Mouse (Mus musculus): ENCODE data around the gene Gm17428. TPM values are rescaled to one million over a fixed set of nuclear protein-coding genes. Genes with fewer than 3 reads are reported as not detected.
"Not testable (repeated sequence)": the region's sequence is repeated elsewhere in the genome, so short reads cannot be mapped to it uniquely, and the experiment has no call there.

Gene Gm17428
- polyA plus RNA-seq, 1 experiment from 2014 or later, result not detected

DNA sequence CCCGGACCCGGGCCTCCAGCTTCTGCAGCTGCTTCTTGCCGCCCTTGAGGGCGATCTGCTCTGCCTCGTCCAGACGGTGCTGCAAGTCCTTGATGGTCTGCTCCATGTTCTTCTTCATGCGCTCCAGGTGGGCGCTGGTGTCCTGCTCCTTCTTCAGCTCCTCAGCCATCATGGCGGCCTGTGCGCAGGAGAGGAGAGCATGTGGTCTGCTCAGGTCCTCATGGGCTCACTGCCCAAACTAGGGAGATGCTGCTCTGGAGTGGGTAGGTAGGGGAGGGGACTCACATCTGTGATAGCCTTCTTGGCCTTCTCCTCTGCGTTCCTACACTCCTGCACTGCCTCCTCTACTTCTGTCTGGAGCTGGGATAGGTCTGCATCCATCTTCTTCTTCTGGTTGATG, 3.9 kb upstream of the Gm17428 start:
- not testable (repeated sequence) for H3K27ac ChIP-seq; H3K9me3 ChIP-seq; H3K4me2 ChIP-seq; ATAC-seq (replicated peaks); H3K36me3 ChIP-seq (replicated peaks); H3K27me3 ChIP-seq (replicated peaks); H3K9ac ChIP-seq; H3K4me3 ChIP-seq
- H3K4me1 ChIP-seq, result peaks cover 13% of the 10 kb centered on the region
- WGBS, result 92% methylated on average over 11 of the region's 11 CpGs

DNA sequence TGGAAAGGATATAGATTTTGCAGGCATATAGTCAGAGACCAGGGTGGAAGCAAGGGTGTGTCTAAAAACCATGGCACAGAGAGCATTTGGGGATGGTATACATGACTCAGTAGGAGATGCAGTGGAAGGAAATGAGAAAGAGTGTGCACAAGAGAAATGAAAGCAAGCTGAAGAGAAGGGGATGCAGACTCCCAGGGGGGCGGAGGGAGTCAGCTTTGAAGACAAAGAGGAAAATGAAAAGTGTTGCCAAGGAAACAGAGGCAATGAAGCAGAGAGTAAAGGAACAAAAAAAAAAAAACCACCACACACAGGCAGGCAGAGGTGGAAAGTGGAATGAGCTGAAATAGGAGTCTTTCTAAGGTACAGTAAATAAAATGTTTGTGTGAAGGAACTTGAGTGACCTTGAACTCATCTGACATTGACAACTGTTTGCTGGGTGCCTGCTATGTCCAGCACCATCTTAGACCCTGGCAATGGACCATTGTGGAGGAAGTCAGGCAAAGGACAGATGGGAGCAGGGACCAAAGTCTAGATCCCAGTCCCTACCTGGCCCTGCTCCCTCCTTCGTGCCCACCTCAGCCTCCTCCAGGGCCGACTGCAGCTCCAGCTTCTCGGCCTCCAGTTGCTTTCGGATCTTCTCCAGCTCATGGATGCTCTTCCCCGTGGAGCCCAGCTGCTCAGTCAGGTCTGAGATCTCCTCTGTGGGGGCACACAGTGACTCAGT, 2.5 kb upstream of the Gm17428 start:
- no peaks in the 10 kb centered on the region for H3K9me3 ChIP-seq
- no peak overlapping the region for H3K4me2 ChIP-seq
- peaks cover 13% of the 10 kb centered on the region for H3K4me1 ChIP-seq
- ATAC-seq (replicated peaks), result peak; percentile 72
- H3K27me3 ChIP-seq (replicated peaks), result no peaks in the 10 kb centered on the region
- no peak overlapping the region for H3K9ac ChIP-seq
- H3K27ac ChIP-seq, result peak overlapping the region; percentile 84
- no peaks in the 10 kb centered on the region for H3K36me3 ChIP-seq (replicated peaks)
- 66% methylated on average over 6 of the region's 6 CpGs for WGBS
- no peak overlapping the region for H3K4me3 ChIP-seq

DNA sequence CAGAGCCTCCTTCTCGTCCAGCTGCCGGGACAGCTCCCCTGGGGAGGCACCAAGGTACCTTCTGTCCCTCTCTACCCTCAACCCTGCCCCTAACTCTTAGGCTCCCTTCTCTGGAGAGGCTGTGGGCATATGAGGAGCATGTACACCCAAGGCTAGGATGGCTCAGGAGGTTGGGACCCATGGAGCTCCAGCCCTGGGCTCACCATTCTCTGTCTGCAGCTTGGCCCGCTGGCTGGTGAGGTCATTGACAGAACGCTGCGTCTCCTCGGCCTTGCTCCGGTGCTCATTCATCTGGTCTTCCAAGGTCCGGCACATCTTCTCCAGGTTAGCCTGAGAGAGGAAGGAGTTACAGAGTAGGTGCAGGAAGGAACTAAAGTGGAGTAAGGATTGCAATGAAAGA, 1.9 kb downstream of the Gm17428 start:
- H3K4me2 ChIP-seq, result no peak overlapping the region
- peaks cover 10% of the 10 kb centered on the region for H3K4me1 ChIP-seq
- no peak for ATAC-seq (replicated peaks)
- H3K27ac ChIP-seq, result no peak overlapping the region
- no peaks in the 10 kb centered on the region for H3K36me3 ChIP-seq (replicated peaks)
- no peaks in the 10 kb centered on the region for H3K27me3 ChIP-seq (replicated peaks)
- no peak overlapping the region for H3K4me3 ChIP-seq
- no peaks in the 10 kb centered on the region for H3K9me3 ChIP-seq
- WGBS, result 92% methylated on average over 8 of the region's 8 CpGs
- H3K9ac ChIP-seq, result no peak overlapping the region

DNA sequence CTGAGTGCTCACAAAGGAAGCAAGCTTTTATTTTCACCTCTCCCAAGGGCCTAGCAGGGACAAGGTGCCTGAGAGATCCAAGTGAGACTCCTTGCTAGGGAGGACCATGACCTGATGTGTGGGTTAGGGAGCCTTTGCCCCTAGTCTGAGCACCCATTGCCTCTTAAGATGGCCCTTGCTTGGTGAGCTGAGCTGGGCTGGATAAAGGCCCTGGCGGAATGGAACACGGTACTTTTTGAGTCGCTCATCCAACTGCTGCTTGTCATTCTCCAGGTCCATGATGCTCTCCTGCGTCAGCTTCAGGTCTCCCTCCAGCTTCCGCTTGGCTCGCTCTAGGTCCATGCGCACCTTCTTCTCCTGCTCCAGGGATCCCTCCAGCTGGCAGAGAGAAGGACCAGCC, 5.2 kb downstream of the Gm17428 start:
- Histone ChIP-seq H3K4me3 (no peak overlapping the region), H3K27ac (no peak overlapping the region), H3K9me3 (no peaks in the 10 kb centered on the region), H3K36me3 (replicated peaks) (no peaks in the 10 kb centered on the region), H3K4me1 (no peaks in the 10 kb centered on the region), H3K9ac (no peak overlapping the region), H3K27me3 (replicated peaks) (no peaks in the 10 kb centered on the region), H3K4me2 (no peak overlapping the region)
- 95% methylated on average over 7 of the region's 7 CpGs for WGBS
- no peak for ATAC-seq (replicated peaks)

DNA sequence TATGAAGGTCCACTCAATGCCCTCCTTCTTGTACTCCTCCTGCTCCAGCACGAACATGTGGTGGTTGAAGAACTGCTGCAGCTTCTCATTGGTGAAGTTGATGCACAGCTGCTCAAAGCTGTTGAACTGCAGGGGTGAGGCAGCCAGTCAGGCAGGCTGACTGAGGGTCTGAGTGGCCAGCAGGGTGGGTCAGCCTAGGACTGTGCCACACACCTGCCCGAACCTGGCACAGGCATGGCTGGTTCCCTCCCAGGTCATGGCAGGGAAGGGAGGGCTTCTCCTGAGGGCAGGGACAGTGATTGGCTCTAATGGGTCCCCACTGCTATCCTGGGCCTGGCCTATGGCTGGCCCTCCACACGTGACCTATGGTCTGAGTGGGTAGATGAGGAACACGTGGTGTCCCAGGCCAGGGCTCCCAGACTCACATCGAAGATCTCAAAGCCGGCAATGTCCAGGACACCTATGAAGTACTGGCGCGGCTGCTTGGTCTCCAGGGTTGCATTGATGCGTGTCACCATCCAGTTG, 11.7 kb downstream of the Gm17428 start:
- not testable (repeated sequence) for H3K36me3 ChIP-seq (replicated peaks); H3K27me3 ChIP-seq (replicated peaks); H3K4me1 ChIP-seq; H3K9me3 ChIP-seq; H3K4me3 ChIP-seq; H3K9ac ChIP-seq; H3K27ac ChIP-seq; H3K4me2 ChIP-seq
- 93% methylated on average over 9 of the region's 9 CpGs for WGBS
- ATAC-seq (replicated peaks), result 0 out of 2 replicates have a peak, but pooled peaks have one; percentile 16

DNA sequence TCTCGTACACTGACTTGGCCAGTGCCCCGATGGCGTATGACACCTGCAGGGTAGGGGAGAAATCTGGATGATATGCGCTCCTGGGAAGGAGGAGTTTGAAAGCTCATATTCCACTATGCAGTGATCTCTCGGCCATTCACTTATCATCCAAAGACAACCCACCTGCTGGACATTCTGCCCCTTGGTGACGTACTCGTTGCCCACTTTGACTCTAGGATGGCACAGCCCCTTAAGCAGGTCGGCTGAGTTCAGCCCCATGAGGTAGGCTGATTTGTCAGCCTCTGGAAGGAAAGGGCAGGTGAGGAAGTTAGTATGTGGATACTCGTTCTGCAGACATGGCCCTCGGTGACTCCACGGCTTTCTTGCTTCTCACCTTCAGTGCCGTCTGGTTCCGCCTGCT, 12.1 kb downstream of the Gm17428 start:
- H3K27ac ChIP-seq, result no peak overlapping the region
- peaks cover 7% of the 10 kb centered on the region for H3K4me1 ChIP-seq
- H3K9me3 ChIP-seq, result no peaks in the 10 kb centered on the region
- H3K4me3 ChIP-seq, result no peak overlapping the region
- WGBS, result 91% methylated on average over 13 of the region's 13 CpGs
- no peak overlapping the region for H3K9ac ChIP-seq
- no peaks in the 10 kb centered on the region for H3K27me3 ChIP-seq (replicated peaks)
- H3K4me2 ChIP-seq, result no peak overlapping the region
- no peak for ATAC-seq (replicated peaks)
- H3K36me3 ChIP-seq (replicated peaks), result no peaks in the 10 kb centered on the region

DNA sequence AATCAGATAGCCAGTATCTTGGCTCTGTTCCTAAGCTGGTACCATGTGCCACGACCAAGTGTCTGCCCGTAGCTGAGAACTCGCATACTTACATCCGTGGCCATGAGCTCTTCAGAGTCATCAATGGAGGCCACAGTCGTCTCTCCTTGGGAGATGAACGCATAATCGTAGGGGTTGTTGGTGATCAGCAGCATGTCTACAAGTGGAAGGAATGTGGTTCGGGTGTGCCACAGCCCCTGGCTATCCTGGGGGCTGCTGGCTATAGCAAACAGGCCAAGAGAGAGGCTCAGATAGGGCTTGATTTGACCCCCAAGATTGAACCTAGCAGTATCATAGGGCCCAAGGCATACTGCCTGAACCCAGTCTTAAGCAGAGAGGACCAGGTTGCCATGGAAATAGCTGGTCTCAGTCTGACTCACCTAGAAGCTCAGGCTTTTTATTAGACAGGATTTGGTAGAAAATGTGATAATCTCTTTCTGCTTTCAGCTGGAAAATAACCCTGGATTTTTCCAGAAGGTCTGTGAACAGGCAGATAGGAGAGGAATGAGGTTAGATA, 13.2 kb downstream of the Gm17428 start:
- Histone ChIP-seq H3K4me1 (peaks cover 16% of the 10 kb centered on the region), H3K27me3 (replicated peaks) (no peaks in the 10 kb centered on the region), H3K4me3 (no peak overlapping the region), H3K9me3 (no peaks in the 10 kb centered on the region), H3K36me3 (replicated peaks) (no peaks in the 10 kb centered on the region), H3K9ac (no peak overlapping the region), H3K4me2 (no peak overlapping the region), H3K27ac (peak overlapping the region; percentile 78)
- 0 out of 2 replicates have a peak, but pooled peaks have one; percentile 50 for ATAC-seq (replicated peaks)
- 83% methylated on average over 8 of the region's 8 CpGs for WGBS

DNA sequence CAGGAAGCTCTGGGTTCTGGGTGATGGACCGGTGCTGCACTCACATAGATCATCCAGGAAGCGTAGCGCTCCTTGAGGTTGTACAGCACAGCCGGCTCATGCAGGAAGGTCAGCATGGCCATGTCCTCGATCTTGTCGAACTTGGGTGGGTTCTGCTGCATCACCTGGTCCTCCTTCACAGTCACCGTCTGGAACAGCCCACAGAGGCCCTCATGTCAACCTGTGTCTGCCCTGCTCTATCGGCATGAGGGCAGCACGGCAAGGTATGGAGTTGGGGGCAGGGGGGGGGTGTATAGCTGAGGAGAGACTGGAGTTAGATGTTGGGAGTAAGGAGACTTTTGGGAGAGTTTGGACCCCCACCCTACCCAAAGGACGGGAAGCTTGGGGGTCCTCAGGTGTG, 15.5 kb downstream of the Gm17428 start:
- no peaks in the 10 kb centered on the region for H3K9me3 ChIP-seq
- no peaks in the 10 kb centered on the region for H3K27me3 ChIP-seq (replicated peaks)
- 91% methylated on average over 10 of the region's 10 CpGs for WGBS
- H3K4me1 ChIP-seq, result peaks cover 38% of the 10 kb centered on the region
- H3K27ac ChIP-seq, result no peak overlapping the region
- no peak overlapping the region for H3K4me2 ChIP-seq
- no peak for ATAC-seq (replicated peaks)
- no peaks in the 10 kb centered on the region for H3K36me3 ChIP-seq (replicated peaks)
- no peak overlapping the region for H3K4me3 ChIP-seq
- no peak overlapping the region for H3K9ac ChIP-seq

DNA sequence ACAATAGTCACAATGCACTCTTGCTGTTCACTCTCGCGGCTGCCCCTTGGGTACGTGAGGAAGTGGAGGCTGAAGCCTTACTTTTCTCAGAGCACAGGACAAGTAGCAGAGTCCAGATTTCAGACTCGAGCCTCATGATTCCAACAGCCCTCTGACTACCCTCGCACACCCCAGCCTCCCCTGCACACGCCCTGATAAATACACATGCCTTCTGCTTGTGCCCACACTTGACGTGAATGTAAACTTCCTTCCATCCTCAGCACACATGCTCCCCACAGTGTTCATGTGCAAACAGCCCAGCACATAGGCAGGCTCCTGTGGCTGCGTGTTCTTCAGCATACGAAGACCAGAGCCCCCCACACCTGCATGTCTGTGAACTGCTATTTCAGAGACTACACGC, 16.9 kb downstream of the Gm17428 start:
- H3K9ac ChIP-seq, result no peak overlapping the region

DNA sequence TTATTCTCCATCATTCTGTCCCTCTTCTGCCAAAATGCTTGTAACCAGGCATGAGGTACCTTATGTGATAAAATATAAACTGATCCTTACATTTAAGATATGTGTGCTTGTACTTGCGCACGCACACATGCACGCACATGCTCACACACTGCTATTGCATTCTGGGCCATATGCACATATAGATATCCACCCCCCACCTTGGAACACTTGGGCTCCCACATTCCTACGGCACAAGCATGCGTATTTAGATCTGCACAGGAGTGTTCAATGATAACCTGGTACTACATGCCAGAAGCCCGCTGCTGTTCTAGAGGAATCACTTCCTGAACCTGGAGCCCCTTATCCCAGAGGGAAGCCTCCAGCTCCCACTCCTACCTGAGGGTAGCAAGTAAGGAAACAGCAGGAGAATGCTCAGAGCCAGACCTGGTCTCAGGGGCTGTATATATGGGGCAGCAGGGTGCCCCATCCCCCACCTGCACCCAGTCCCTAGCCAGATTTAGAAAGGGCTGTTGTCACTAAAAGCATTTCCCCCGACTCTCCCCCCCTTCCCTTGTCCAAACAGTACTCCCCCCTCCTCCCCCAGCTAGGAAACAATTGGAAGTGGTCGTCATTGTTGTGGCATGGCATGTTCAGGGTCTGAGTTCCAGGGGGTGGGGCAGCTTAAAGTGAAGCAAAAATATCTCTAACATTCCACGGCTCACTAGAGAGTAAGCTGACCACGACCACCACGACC, 17.6 kb downstream of the Gm17428 start, which contains the start of gene Myh7:
Gene Myh7, minus strand, starts transcription at position 491 of the 733 bp plus-strand sequence.
- H3K36me3 ChIP-seq (replicated peaks), result no peaks in the 10 kb centered on the region
- peaks cover 38% of the 10 kb centered on the region for H3K4me1 ChIP-seq
- no peaks in the 10 kb centered on the region for H3K27me3 ChIP-seq (replicated peaks)
- 51% methylated on average over 11 of the region's 11 CpGs for WGBS
- H3K27ac ChIP-seq, result peak within 1 kb of the TSS; percentile 95
- ATAC-seq (replicated peaks), result no peak
- H3K4me2 ChIP-seq, result peak within 1 kb of the TSS; percentile 18
- no peaks in the 10 kb centered on the region for H3K9me3 ChIP-seq
- H3K9ac ChIP-seq, result peak within 1 kb of the TSS; percentile 31
- no peak within 1 kb of the TSS for H3K4me3 ChIP-seq

More for the DNA sequence above, 16.9 kb downstream of the Gm17428 start:
- H3K4me3 ChIP-seq, result no peak overlapping the region
- ATAC-seq (replicated peaks), result no peak
- no peak overlapping the region for H3K4me2 ChIP-seq
- H3K9me3 ChIP-seq, result no peaks in the 10 kb centered on the region
- WGBS, result 67% methylated on average over 10 of the region's 10 CpGs
- H3K27ac ChIP-seq, result no peak overlapping the region
- no peaks in the 10 kb centered on the region for H3K36me3 ChIP-seq (replicated peaks)
- H3K27me3 ChIP-seq (replicated peaks), result no peaks in the 10 kb centered on the region
- peaks cover 38% of the 10 kb centered on the region for H3K4me1 ChIP-seq

DNA sequence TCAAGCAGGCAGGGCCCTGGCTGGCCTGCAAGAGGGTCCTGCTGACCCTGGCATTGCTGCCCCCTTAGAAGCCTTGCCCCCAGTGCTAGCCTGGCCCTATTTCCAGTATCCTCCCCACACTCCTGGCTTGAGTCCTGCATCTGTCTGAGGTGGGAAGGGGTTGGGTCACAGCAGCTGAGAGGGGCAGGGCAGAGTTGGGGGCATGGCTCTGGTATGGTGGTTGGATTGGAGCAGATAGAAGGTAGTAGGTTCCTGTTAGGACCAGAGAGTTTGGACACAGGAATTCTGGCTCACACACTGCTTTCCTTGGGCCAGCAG, 18.1 kb downstream of the Gm17428 start:
- Histone ChIP-seq H3K36me3 (replicated peaks) (no peaks in the 10 kb centered on the region), H3K4me2 (no peak overlapping the region), H3K4me1 (peaks cover 38% of the 10 kb centered on the region), H3K9ac (no peak overlapping the region), H3K4me3 (no peak overlapping the region), H3K27ac (peak overlapping the region; percentile 95), H3K27me3 (replicated peaks) (no peaks in the 10 kb centered on the region), H3K9me3 (no peaks in the 10 kb centered on the region)
- peak; percentile 37 for ATAC-seq (replicated peaks)

DNA sequence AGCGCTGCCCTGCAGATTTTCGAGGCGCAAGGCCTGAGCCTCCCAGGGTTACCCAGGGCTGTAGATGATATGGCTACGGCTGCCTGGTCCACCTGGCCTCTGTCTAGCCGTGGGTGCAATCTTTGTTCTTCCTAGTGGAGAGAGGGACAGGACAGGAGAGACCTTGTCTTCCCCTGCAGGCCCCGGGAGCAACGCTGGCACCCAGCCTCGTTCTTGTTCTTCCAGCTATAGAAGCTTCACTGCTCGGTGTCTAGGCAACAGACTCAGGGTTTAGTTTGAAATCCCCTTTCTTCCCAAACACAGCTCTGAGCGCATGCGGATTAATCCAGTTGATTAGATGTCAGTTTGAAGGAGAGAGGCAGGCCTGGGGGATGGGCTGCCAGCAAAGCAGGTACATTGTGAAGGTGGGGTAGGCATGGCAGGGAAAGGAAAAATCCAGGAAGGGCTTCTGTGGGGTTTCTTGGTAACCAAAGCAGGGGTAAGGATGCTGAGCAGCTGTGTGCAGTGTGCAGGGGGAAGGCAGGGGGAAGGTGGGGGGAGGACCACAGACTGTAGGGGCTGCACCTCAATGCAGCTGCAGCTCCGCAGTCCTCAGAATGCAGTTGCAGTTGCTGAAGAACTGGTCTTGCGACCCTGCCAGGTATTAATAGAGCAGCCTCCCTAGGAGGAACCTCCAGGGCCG, 18.9 kb downstream of the Gm17428 start:
- 12% methylated on average over 14 of the region's 14 CpGs for WGBS

More for the DNA sequence above, 18.9 kb downstream of the Gm17428 start:
- Histone ChIP-seq H3K4me1 (peaks cover 35% of the 10 kb centered on the region), H3K9ac (peak overlapping the region; percentile 31), H3K4me2 (peak overlapping the region; percentile 18), H3K27me3 (replicated peaks) (no peaks in the 10 kb centered on the region), H3K27ac (peak overlapping the region; percentile 95), H3K4me3 (no peak overlapping the region), H3K36me3 (replicated peaks) (no peaks in the 10 kb centered on the region), H3K9me3 (no peaks in the 10 kb centered on the region)
- ATAC-seq (replicated peaks), result peak; percentile 88
